Mouse (Mus musculus): ENCODE data around the gene Rora. TPM values are rescaled to one million over a fixed set of nuclear protein-coding genes. Genes with fewer than 3 reads are reported as not detected.

Gene Rora
- 3.9 and 5.6 TPM in 2 replicates for polyA plus RNA-seq (2012; rRNA removed)

GRCm38 (mm10) chr9:68653211-68654038 is at the start of gene Rora:
Gene Rora, plus strand, starts transcription at chr9:68653786.

GRCm38 (mm10) chr9:69397760-69398452 is 744.3 kb downstream of the Rora start, which contains the start of gene Ice2:
Gene Ice2, plus strand, starts transcription at chr9:69397906.

Measured in colon, adult 2 months (tissue).